Mouse (Mus musculus): Measurements from ENCODE around the gene Lnpk. TPM values are rescaled to one million over a fixed set of nuclear protein-coding genes. Genes with fewer than 3 reads are reported as not detected.

Lnpk gene
- polyA plus RNA-seq, 1 experiment from 2014 or later: 18.5 TPM

DNA sequence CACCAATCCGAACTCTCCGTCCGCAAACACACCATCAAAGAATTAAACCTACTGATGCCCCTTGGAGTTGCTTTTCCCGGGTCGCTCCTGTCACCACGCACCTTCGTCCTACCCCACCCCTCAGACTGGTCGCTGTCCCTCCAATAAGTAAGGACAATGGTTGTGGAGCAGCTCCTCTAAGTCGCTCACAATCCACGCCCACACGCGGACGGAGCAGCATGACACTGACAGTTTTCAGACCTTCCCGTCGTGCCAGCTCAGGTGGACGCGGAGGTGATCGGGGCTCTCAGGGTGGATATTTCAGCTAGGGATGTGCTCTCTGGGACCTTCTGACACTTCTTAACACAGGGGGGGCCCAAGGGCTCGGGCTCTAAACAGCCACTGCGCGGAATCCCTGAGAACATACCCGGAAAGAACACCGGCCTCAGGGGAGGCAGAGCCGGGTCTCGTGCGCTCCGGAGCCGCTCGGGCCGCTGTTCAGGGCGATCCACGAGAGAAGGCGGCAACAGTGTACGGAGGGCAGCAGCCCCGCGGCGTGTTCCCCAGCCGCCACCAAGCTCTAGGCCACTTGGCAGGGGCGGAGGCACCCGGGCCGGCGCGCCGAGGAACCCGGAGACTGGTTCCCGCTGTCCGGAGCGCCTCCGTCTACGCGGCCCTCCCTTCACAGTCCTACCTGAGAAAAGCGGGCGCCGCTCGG is 941 bp downstream of the Lnpk start:
- in situ Hi-C loops (cut with MboI; ENCODE audit: low pct_unique_long_range_greater_than_20kb): no loop called here
- ATAC-seq (peak; percentile 76), DNase-seq (ENCODE audit: low read depth, low spot score) (no peak)
- no peak for TF ChIP-seq CTCF (IDR thresholded peaks at IDR 0.05)
- ChIA-PET POLR2A (interaction anchor here (0.8 kb wide), 1 partner anchor 20 kb away, joined by 3 read pairs; no protein-coding TSS in a partner anchor), CTCF (no interaction called here)
- H3K27me3 ChIP-seq: peaks cover 1% of the 10 kb centered on the region

DNA sequence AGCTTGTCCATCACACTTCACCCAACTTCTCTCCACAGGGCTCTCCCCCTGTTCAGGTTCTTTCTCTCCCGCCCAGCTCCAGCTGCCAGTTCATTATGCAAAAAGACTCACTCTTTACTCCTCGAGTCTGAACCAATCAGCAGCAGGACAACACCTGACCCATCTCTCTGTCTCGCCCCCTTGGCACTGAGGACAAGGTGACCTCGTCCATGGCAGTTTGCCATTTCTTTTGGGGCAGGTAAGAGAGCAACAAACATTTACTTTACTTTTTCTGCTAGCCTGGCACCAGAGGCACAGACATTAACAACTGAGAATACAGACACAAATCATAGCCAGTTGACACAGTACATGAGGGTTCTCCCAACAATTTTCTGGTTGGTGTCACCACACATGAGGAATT is 8.8 kb downstream of the Lnpk start:
- TF ChIP-seq CTCF (IDR thresholded peaks at IDR 0.05): no peak
- in situ Hi-C loops (cut with MboI; ENCODE audit: low pct_unique_long_range_greater_than_20kb): no loop called here
- DNase-seq (ENCODE audit: low read depth, low spot score) (no peak), ATAC-seq (no peak)
- POLR2A ChIA-PET: no interaction called here
- CTCF ChIA-PET: interaction anchor here (1.0 kb wide), 1 partner anchor 9 kb away, joined by 3 read pairs; the partner anchor contains the start of gene Lnpk
- no peaks in the 10 kb centered on the region for H3K27me3 ChIP-seq

- ATAC-seq (no peak), DNase-seq (ENCODE audit: low read depth, low spot score) (no peak)
- ChIA-PET CTCF (no interaction called here), POLR2A (no interaction called here)
- no peaks in the 10 kb centered on the region for H3K27me3 ChIP-seq
- in situ Hi-C loops (cut with MboI; ENCODE audit: low pct_unique_long_range_greater_than_20kb): no loop called here
- TF ChIP-seq CTCF (IDR thresholded peaks at IDR 0.05): no peak
Measured at GRCm38 (mm10) chr2:74559822-74560221, 19.4 kb downstream of the Lnpk start.

- CTCF ChIA-PET: no interaction called here
Measured at GRCm38 (mm10) chr2:74559092-74559491, 20.1 kb downstream of the Lnpk start.

GRCm38 (mm10) chr2:74557451-74557850 is 21.8 kb downstream of the Lnpk start:
- ATAC-seq (no peak), DNase-seq (ENCODE audit: low read depth, low spot score) (no peak)
- in situ Hi-C loops (cut with MboI; ENCODE audit: low pct_unique_long_range_greater_than_20kb): no loop called here
- ChIA-PET POLR2A (interaction anchor here (1.1 kb wide), 1 partner anchor 19 kb away, joined by 3 read pairs; no protein-coding TSS in a partner anchor), CTCF (no interaction called here)
- no peaks in the 10 kb centered on the region for H3K27me3 ChIP-seq
- TF ChIP-seq CTCF (IDR thresholded peaks at IDR 0.05): no peak

More at GRCm38 (mm10) chr2:74559092-74559491, 20.1 kb downstream of the Lnpk start:
- POLR2A ChIA-PET: no interaction called here
- ATAC-seq (no peak), DNase-seq (ENCODE audit: low read depth, low spot score) (no peak)
- no peaks in the 10 kb centered on the region for H3K27me3 ChIP-seq
- in situ Hi-C loops (cut with MboI; ENCODE audit: low pct_unique_long_range_greater_than_20kb): no loop called here
- no peak for TF ChIP-seq CTCF (IDR thresholded peaks at IDR 0.05)

- no peaks in the 10 kb centered on the region for H3K27me3 ChIP-seq
- POLR2A ChIA-PET: no interaction called here
- CTCF ChIA-PET: no interaction called here
- in situ Hi-C loops (cut with MboI; ENCODE audit: low pct_unique_long_range_greater_than_20kb): no loop called here
- ATAC-seq (no peak), DNase-seq (ENCODE audit: low read depth, low spot score) (no peak)
- TF ChIP-seq CTCF (IDR thresholded peaks at IDR 0.05): no peak
Measured at GRCm38 (mm10) chr2:74551929-74552328, 27.3 kb downstream of the Lnpk start.

DNA sequence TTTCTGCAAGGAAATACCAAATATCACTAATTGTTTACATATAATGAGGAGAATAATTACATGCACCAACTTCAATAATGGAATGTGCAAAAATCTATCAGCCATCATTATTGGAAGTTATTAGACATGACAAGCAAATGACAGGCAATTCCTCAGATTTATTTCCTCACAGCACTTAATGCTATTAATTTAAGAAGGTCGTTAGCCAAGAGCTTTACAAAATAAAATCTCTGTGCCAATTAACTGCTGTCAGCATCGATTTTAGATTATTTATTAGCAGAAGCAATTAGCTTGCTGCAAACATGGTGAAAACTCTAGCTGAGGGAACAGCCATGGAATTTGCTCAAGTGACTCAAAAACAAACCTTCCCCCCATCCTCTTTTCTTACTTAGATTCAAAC is 30.9 kb downstream of the Lnpk start:
- TF ChIP-seq CTCF (IDR thresholded peaks at IDR 0.05): no peak
- no peaks in the 10 kb centered on the region for H3K27me3 ChIP-seq
- ATAC-seq: no peak
- CTCF ChIA-PET: no interaction called here
- DNase-seq (ENCODE audit: low read depth, low spot score): no peak
- in situ Hi-C loops (cut with MboI; ENCODE audit: low pct_unique_long_range_greater_than_20kb): no loop called here
- POLR2A ChIA-PET: no interaction called here

GRCm38 (mm10) chr2:74508302-74508701 is 70.9 kb downstream of the Lnpk start:
- TF ChIP-seq CTCF (IDR thresholded peaks at IDR 0.05): no peak
- POLR2A ChIA-PET: no interaction called here
- CTCF ChIA-PET: interaction anchor here (2.3 kb wide), 1 partner anchor 12 kb away, joined by 7 read pairs; no protein-coding TSS in a partner anchor

DNA sequence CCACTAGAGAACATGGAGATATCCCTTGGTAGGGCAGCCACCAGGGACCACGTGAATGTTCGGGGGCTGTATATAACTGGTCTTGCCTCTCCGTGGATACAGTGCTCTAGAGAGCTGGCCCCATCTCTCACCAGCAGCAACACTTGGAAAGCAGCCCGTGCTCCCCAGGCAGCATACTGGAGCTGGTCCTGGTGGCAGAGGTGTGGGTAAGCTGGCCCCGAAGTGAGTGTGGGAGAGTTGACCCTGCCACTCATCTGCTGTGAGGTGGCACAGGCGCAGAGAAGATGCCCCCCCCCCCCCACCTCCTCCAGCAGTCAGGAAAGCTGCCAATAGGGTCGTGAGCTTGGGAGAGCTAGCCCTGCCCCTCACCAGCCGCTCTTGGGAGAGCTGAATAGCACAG is 72.8 kb downstream of the Lnpk start:
- CTCF ChIA-PET: no interaction called here
- DNase-seq (ENCODE audit: low read depth, low spot score): no peak
- TF ChIP-seq CTCF (IDR thresholded peaks at IDR 0.05): no peak
- in situ Hi-C loops (cut with MboI; ENCODE audit: low pct_unique_long_range_greater_than_20kb): no loop called here
- peaks cover 4% of the 10 kb centered on the region for H3K27me3 ChIP-seq
- no peak for ATAC-seq
- POLR2A ChIA-PET: no interaction called here

More at GRCm38 (mm10) chr2:74508302-74508701, 70.9 kb downstream of the Lnpk start:
- DNase-seq (ENCODE audit: low read depth, low spot score) (no peak), ATAC-seq (no peak)
- in situ Hi-C loops (cut with MboI; ENCODE audit: low pct_unique_long_range_greater_than_20kb): no loop called here
- no peaks in the 10 kb centered on the region for H3K27me3 ChIP-seq

DNA sequence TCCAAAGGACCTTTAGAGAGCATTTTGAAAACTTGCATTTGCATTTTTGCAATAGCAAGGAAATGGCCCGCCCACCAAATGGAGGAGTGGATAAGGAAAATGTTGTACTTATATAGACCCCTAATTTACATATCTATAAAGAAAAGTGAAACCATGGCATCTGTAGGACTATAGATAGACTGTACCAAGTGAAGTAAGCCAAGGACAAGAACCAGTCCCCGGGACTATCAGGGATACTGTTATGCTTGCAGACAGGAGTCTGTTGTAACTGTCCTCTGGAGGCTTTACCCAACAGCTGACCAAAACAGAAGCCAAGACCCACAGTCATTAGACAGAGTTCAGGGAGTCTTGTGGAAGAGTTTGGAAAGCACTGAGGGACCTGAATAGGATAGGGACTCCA is 78.9 kb downstream of the Lnpk start:
- peaks cover 16% of the 10 kb centered on the region for H3K27me3 ChIP-seq
- TF ChIP-seq CTCF (IDR thresholded peaks at IDR 0.05): no peak
- in situ Hi-C loops (cut with MboI; ENCODE audit: low pct_unique_long_range_greater_than_20kb): no loop called here
- no peak for DNase-seq (ENCODE audit: low read depth, low spot score)
- ChIA-PET CTCF (interaction anchor here (1.2 kb wide), 1 partner anchor 17 kb away, joined by 3 read pairs; no protein-coding TSS in a partner anchor), POLR2A (no interaction called here)
- no peak for ATAC-seq

DNA sequence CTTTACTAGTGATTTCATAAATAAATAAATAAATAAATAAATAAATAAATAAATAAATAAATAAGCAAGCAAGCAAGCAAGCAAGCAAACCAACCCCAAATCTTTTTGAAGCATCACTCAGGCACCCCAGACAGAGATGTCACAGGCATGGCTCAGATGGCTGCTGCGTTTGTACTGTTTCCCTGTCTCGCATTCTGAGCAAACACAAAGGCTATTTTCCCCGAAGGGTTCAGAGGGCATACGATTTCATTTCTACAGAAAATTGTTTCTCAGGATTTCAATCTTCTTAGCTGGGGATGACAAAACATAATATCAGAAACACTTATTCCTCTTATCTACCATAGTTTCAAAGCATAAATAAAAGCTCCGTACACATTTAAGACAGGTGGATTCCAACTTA is 81.4 kb downstream of the Lnpk start:
- ChIA-PET POLR2A (no interaction called here), CTCF (no interaction called here)
- no peak for TF ChIP-seq CTCF (IDR thresholded peaks at IDR 0.05)
- DNase-seq (ENCODE audit: low read depth, low spot score): no peak
- peaks cover 21% of the 10 kb centered on the region for H3K27me3 ChIP-seq
- in situ Hi-C loops (cut with MboI; ENCODE audit: low pct_unique_long_range_greater_than_20kb): no loop called here
- no peak for ATAC-seq

DNA sequence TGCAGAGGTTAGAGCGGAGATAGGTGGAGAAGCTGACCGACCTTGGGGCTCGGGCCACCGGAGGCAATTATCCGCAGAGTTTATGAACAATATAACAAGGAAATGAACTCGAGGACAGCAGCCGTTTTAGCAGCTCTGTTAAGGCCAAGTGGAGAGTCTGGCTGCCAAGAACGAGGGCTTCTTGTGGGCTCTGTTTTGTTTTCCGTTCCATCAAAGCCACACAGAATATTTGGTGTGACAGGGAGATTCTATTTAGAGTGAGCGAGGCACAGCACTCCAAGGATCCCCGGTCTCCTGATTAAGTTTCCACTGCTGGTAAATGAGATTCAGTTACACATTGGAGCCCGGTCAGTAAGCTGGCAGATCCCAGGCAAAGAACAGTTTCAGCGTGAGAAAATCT is 87.8 kb downstream of the Lnpk start:
- POLR2A ChIA-PET: no interaction called here
- in situ Hi-C loops (cut with MboI; ENCODE audit: low pct_unique_long_range_greater_than_20kb): no loop called here
- CTCF ChIA-PET: no interaction called here
- ATAC-seq: no peak
- H3K27me3 ChIP-seq: peaks cover 38% of the 10 kb centered on the region
- DNase-seq (ENCODE audit: low read depth, low spot score): no peak
- TF ChIP-seq CTCF (IDR thresholded peaks at IDR 0.05): no peak

Measured in Patski (cell line).